Mouse (Mus musculus) adrenal gland, postnatal 10 days (tissue): ENCODE results near the gene Ctps. TPM values are rescaled to one million over a fixed set of nuclear protein-coding genes. Genes with fewer than 3 reads are reported as not detected.

Source experiments
- DNase-seq: peaks from one replicate; pipeline ENCODE4 v3.0.0; 2021; ENCODE audit warnings: mixed read lengths
- total RNA-seq, 2 experiments: library from RNA; stranded (reverse); gene quantifications; 2 replicates each; pipeline ENCODE4 v1.2.3; 2021

The Ctps gene
- total RNA-seq, 2 experiments from 2014 or later = 24.4 to 29.9 TPM

GRCm38 (mm10) chr4:120571070-120571464 is 991 bp upstream of the Ctps start:
- no peak for DNase-seq

GRCm38 (mm10) chr4:120570438-120571069 is 478 bp upstream of the Ctps start:
- no peak for DNase-seq

GRCm38 (mm10) chr4:120569025-120569424 is 1.1 kb downstream of the Ctps start:
- DNase-seq = no peak

DNA sequence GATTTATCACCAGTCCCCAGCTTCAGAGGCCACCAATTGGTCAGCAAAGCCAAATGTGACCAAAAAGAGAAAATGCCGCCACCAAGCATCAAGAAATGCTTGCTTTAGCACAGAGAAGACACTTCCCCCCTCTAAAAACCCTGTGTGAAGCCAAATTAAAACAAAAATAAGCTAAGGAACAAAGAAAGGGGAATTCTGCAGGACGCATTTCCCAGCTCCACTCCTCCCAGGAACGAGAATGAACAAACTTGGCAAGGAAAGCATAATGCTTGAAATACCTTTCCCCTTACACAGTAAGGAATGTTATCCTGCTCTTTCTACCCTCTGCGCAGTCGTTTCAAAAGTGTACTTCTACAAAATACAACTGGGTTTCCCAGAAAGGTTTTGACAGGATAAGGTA is 2.1 kb downstream of the Ctps start:
- no peak for DNase-seq

GRCm38 (mm10) chr4:120565726-120566125 is 4.3 kb downstream of the Ctps start:
- no peak for DNase-seq

DNA sequence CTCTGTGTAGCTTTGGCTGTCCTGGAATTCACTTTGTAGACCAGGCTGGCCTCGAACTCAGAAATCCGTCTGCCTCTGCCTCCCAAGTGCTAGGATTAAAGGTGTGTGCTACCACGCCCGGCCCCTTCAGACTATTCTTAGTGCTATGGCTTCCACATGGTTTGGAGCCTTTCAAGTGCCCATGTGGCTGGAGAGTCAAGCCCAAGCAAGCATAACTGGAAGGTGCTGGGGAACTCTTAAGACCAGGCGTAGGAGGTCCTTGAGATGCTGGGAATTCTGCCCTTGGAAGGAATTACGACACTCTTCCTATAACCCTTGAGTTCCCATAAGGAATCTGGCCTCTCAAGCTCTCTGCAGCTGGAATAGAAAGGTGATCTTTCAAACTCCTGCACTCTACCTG is 13.5 kb downstream of the Ctps start:
- no peak for DNase-seq

GRCm38 (mm10) chr4:120544896-120545295 is 25.2 kb downstream of the Ctps start:
- DNase-seq = no peak

GRCm38 (mm10) chr4:120538664-120539063 is 31.4 kb downstream of the Ctps start:
- no peak for DNase-seq

GRCm38 (mm10) chr4:120531986-120532385 is 38.1 kb downstream of the Ctps start, which contains the start of gene Slfnl1:
TSS of gene Slfnl1 (plus strand) at chr4:120532231.
- DNase-seq = no peak

GRCm38 (mm10) chr4:120528171-120528570 is 41.9 kb downstream of the Ctps start:
- DNase-seq = no peak

- no peak for DNase-seq
Observed at GRCm38 (mm10) chr4:120523092-120523491, 47.0 kb downstream of the Ctps start.

DNA sequence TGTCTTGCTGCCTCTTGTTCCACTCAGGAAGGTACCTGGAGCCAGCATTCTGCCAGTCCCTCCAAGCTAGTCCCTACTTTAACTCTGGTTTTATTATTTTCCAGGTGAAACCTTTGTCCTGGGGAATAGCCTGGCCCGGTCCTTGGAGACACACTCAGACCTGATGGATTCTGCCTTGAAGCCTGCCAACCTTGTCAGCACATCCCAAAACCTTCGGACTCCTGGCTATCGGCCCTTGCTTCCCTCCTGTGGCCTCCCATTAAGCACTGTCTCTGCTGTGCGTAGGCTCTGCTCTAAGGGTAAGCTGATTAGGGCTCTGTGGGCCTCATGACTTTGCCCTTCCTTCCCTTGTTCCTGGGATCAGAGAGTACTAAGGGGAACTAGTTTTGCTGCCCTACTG is 47.7 kb downstream of the Ctps start:
- DNase-seq = no peak

GRCm38 (mm10) chr4:120521761-120522160 is 48.3 kb downstream of the Ctps start:
- no peak for DNase-seq

- DNase-seq = no peak
Observed at GRCm38 (mm10) chr4:120517335-120517734, 52.7 kb downstream of the Ctps start.

- no peak for DNase-seq
Observed at GRCm38 (mm10) chr4:120516907-120517306, 53.2 kb downstream of the Ctps start.

DNA sequence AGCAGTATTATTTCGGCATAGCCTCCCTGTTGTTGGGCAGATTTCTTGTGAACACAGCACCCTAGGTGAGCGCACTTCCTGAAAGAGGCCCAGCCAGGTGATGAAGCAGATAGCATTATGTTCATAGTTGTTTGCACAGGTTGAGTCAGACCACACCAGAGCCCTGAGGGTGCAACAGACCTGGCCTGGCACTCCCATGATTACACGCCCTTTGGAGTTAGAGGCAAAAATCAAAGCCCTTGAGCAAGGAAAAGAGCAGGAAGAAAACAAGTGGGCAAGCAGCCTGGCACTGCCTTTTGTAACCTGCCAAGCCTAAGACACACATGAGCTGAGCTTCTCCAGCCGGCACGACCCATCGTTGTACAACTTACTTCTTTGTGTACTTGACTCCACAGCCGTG is 53.6 kb downstream of the Ctps start:
- DNase-seq = no peak

DNA sequence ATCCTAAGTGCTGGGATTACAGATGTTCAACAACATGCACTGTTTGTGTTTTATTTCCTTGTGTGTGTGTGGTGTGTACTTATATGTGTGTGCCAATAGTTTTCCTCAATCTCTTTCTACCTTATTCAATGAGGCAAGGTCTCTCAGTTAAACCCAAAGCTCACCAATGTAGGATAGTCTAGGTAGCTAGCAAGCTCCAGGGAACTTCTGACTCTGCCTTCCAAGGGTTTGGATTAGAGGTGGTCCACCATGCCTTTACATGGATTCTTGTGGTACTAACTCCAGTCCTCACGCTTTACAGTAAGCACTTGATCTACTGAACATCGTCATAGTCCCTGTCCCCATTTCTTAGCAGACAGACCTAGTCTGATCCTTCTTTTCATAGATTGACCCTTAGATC is 55.7 kb downstream of the Ctps start:
- no peak for DNase-seq

DNA sequence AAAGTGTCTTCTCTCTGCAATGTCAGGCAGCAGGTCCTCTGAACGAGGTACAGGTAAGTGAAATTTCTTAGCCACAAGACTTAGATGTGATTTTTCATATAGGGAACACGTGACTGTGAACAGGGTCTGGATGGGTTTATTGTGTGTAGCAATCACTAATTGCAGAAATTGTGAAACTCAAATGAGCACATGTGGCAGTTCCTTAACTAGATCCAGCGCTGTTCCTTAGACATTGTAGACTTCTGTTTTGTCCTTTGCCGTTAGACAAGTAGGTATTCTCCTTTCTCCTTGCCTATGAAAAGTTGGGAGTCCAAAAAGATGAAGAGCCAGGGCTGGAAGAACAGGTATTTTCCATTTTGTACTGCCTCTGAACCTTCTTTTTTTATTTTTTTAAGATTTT is 58.9 kb downstream of the Ctps start:
- DNase-seq = no peak

GRCm38 (mm10) chr4:120506955-120507354 is 63.1 kb downstream of the Ctps start:
- no peak for DNase-seq

Other genes starting within 250 kb of the Ctps start
- 10 to 100 TPM; 40.3 to 47.3 TPM for gene Scmh1, start 165.0 kb downstream of the Ctps start, total RNA-seq
- gene Slfnl1, start 38.0 kb downstream of the Ctps start, total RNA-seq = under 1 TPM; 0.18 to 0.27 TPM
- not detected for gene Gm8439, start 18.5 kb upstream of the Ctps start, total RNA-seq
- 1 to 10 TPM; 3.2 to 7.4 TPM for gene Cited4, start 96.3 kb upstream of the Ctps start, total RNA-seq
- 1 to 10 TPM; 4.1 to 7.7 TPM for gene Kcnq4, start 178.3 kb upstream of the Ctps start, total RNA-seq